12 mouse cellular contexts compared by ENCODE assay signal in the genomic region with DNA sequence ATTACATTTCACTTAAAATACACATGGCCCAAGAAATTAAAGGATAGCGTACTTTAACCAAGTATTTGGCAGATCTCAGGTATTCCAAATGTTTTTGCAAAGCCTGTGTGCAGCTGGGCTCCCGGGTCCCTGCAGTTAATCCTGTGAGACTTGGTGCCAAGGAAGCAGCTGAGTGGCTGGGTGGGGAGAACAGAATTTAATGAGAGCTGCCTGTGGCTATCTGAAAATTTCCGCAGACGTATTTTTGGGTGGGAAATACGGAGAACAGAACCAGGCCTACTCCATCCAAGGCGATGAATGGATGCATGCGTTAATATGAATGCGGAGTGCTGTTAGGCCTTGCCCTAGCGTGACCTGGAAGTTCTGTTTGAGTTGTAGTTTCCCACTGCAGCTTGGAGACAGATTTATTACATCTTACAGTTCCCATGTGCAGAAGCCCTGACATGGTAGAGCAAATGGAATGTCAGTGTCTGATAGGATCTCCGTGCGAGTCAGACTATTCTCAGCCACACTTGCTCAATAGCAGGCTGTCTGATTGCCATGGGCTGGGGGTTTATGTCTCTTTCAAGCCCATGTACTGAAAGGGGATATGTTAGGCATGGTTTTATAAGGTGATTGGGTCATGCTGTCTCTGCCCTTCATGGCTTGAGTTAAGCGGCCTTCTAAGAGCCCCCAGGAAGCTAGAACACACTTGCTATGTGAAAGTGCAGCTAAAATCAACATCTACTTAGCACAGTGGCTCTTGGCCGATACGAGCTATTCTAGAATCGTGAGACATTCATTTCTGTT. TPM values are rescaled to one million over a fixed set of nuclear protein-coding genes. Genes with fewer than 3 reads are reported as not detected.
A peak's percentile ranks its signal among the peaks of the same experiment; 100 is the strongest.
DNase-seq lines count a peak whose midpoint lies in the region; ATAC-seq lines count a peak whose summit lies in the region.
"Had no signal": no experiment of that assay in that cellular context is flagged by ENCODE, and none has a peak within 500 bp of the region (broad histone marks: within the 10 kb centered on the region; RNA-seq: fewer than 3 reads in every experiment).

No protein-coding gene starts in this region.

- no peak overlapping the region for H3K4me3 ChIP-seq in heart, embryonic 16.5 days (ENCODE audit: low read length)
- no peak overlapping the region for H3K4me3 ChIP-seq in stomach, embryonic 15.5 days (replicated peaks)
- H3K4me3 ChIP-seq: hindbrain, embryonic 13.5 days had no signal

- DNase-seq in gastrocnemius, adult 18-20 months (ENCODE audit: low spot score), result peak; percentile 34
- DNase-seq in gastrocnemius, postnatal 36 days, result no peak
- peak; percentile 62 for DNase-seq in lung, postnatal 10 days
- no peak for DNase-seq in lung, postnatal 14 days
- no peak for DNase-seq in left cerebral cortex, postnatal 25 days (ENCODE audit: low spot score in 2 of 2)
- DNase-seq in left cerebral cortex, adult 18-20 months (ENCODE audit: low spot score in 2 of 2), result no peak
- DNase-seq: adrenal gland, postnatal 10 days; thymus, postnatal 25 days had no signal

- intact Hi-C loops in gastrocnemius, postnatal 36 days (cut with DNase I), result no loop called here
- intact Hi-C loops in left cerebral cortex, postnatal 25 days (cut with DNase I), result no loop called here

- peaks cover 23% of the 10 kb centered on the region for H3K36me3 ChIP-seq in heart, embryonic 16.5 days (ENCODE audit: control insufficient read depth, insufficient read depth)
- peaks cover 12% of the 10 kb centered on the region; the same call in 1 of the 2 replicates for H3K36me3 ChIP-seq in stomach, embryonic 15.5 days

- no peak overlapping the region; the same call in 1 of the 2 replicates for H3K9ac ChIP-seq in heart, embryonic 16.5 days (ENCODE audit: low read length)
- H3K9ac ChIP-seq in stomach, embryonic 15.5 days, result no peak overlapping the region
- H3K9ac ChIP-seq: hindbrain, embryonic 13.5 days; liver, embryonic 14.5 days had no signal

- H3K4me2 ChIP-seq in heart, embryonic 16.5 days (ENCODE audit: low read depth, low read length), result no peak overlapping the region
- H3K4me2 ChIP-seq in stomach, embryonic 15.5 days, result no peak overlapping the region
- H3K4me2 ChIP-seq: hindbrain, embryonic 13.5 days had no signal

- WGBS in heart, embryonic 16.5 days, result 54% methylated on average over 15 of the region's 15 CpGs
- 55% methylated on average over 15 of the region's 15 CpGs for WGBS in stomach, embryonic 15.5 days

- peak overlapping the region; percentile 77 for H3K27ac ChIP-seq in heart, embryonic 16.5 days (ENCODE audit: low read length)
- peak overlapping the region; percentile 59 for H3K27ac ChIP-seq in stomach, embryonic 15.5 days
- H3K27ac ChIP-seq: hindbrain, embryonic 13.5 days; liver, embryonic 14.5 days had no signal

- no peaks in the 10 kb centered on the region for H3K9me3 ChIP-seq in heart, embryonic 16.5 days (replicated peaks; ENCODE audit: control insufficient read depth, low read length)
- H3K9me3 ChIP-seq in stomach, embryonic 15.5 days, result no peaks in the 10 kb centered on the region
- H3K9me3 ChIP-seq: hindbrain, embryonic 13.5 days had no signal

- H3K4me1 ChIP-seq in heart, embryonic 16.5 days (ENCODE audit: control insufficient read depth, insufficient read depth, low read length), result peaks cover 63% of the 10 kb centered on the region
- peaks cover 18% of the 10 kb centered on the region; the same call in 1 of the 2 replicates for H3K4me1 ChIP-seq in stomach, embryonic 15.5 days

- H3K27me3 ChIP-seq in heart, embryonic 16.5 days (ENCODE audit: control insufficient read depth, insufficient read depth, low read length), result no peaks in the 10 kb centered on the region
- H3K27me3 ChIP-seq in stomach, embryonic 15.5 days (replicated peaks), result no peaks in the 10 kb centered on the region
- H3K27me3 ChIP-seq: hindbrain, embryonic 13.5 days had no signal

- ATAC-seq in heart, embryonic 16.5 days (replicated peaks; ENCODE audit: extremely low read depth, insufficient read depth, low FRiP score), result no peak
- no peak for ATAC-seq in stomach, embryonic 15.5 days (ENCODE audit: insufficient read depth, low FRiP score, low read depth)

RNA-seq across cellular contexts. Expression of a gene that starts 17.5 kb away (rescaled TPM):
- 1 to 10 TPM; 1.9 to 4.1 TPM for total RNA-seq in gastrocnemius, adult 18-20 months (2021)
- total RNA-seq in gastrocnemius, postnatal 36 days (2021), result 1 to 10 TPM; 4.4 TPM
- 21.3 and 24.4 TPM in 2 replicates for polyA plus RNA-seq in heart, embryonic 16.5 days (2015; fragmentation: Nextera tagmentation; extraction: Ambion mirVana)
- polyA plus RNA-seq in stomach, embryonic 15.5 days (2015; fragmentation: Nextera tagmentation; extraction: Ambion mirVana), result 17.1 and 20.4 TPM in 2 replicates
- total RNA-seq in left cerebral cortex, postnatal 25 days (2021), result 10 to 100 TPM; 23.6 to 26.8 TPM
- total RNA-seq in left cerebral cortex, adult 18-20 months (2021), result 10 to 100 TPM; 12.8 to 16.1 TPM

RNA-seq across cellular contexts. Expression of a gene that starts 21.1 kb away (rescaled TPM):
- under 1 TPM; 0.48 to 0.50 TPM for total RNA-seq in gastrocnemius, adult 18-20 months (2021)
- under 1 TPM in 1 of 2 experiments, not detected in 1; 0.54 TPM for total RNA-seq in gastrocnemius, postnatal 36 days (2021)
- 3.0 and 10.7 TPM in 2 replicates for polyA plus RNA-seq in heart, embryonic 16.5 days (2015; fragmentation: Nextera tagmentation; extraction: Ambion mirVana)
- 5.5 and 11.1 TPM in 2 replicates for polyA plus RNA-seq in stomach, embryonic 15.5 days (2015; fragmentation: Nextera tagmentation; extraction: Ambion mirVana)
- 1 to 10 TPM; 1.2 to 2.8 TPM for total RNA-seq in left cerebral cortex, postnatal 25 days (2021)
- total RNA-seq in left cerebral cortex, adult 18-20 months (2021), result 1 to 10 TPM; 1.3 to 1.7 TPM

Comparison
In these comparisons a context has a peak if more than half of its experiments do, and no peak if none do; other contexts are left out.
1. DNase-seq: peak in gastrocnemius, adult 18-20 months (single experiment) and lung, postnatal 10 days (single experiment); none in gastrocnemius, postnatal 36 days (0 of 2), lung, postnatal 14 days (single experiment), left cerebral cortex, postnatal 25 days (0 of 2) and left cerebral cortex, adult 18-20 months (0 of 2).